Mouse (Mus musculus): ENCODE measurements at regions not wholly inside any gene's neighbourhood (a gene's known extent, or its start where the extent isn't known, plus 50 kb on each side); places are given as distances from the start of the nearest gene placed in this dataset.

DNA sequence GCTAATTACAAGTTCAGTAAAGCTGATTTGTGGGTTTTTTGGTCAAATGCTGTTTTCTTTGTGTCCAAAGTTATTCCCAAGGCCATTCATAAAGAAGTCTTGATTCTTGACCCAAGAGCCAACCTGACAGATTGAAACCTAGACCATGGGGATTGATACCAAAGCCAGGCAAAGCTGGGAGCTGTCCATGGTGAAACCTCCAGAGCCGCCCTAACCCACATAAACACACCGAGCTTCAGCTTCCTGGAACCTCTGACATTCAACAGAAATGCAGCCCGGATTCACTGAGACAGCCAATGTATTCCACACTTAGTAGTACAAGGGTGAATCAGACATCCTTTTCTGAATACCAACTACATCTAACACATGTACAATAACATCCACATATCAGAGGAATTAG lies 386.7 kb upstream of the Zdhhc25 start:
- DNase-seq (ENCODE audit: low spot score), result no peak

GRCm38 (mm10) chr15:88214286-88214685 lies 385.8 kb upstream of the Zdhhc25 start:
- DNase-seq (ENCODE audit: low spot score), result no peak

- DNase-seq (ENCODE audit: low spot score), result no peak
Measured at GRCm38 (mm10) chr15:88229456-88229855, 370.6 kb upstream of the Zdhhc25 start.

DNA sequence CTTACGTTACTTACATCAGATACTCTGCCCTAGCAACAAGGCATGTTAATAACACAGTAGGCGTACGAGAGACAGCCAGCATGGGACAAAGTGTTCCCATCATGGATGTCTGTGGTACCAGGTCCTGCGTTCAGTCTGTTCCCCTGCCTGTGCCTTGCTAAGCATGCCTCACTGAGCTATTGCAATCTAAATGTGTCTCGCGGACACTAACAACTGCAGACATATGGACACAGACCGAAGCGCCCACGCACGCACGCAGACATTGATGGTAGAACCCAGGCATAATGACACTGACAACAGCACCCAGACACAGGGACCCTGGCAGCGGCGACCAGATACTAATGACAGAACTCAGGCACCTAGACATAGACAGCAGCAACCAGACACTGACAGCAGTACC lies 355.5 kb upstream of the Zdhhc25 start:
- no peak for DNase-seq (ENCODE audit: low spot score)

- no peak for DNase-seq (ENCODE audit: low spot score)
Measured at GRCm38 (mm10) chr15:88245496-88246246, 354.4 kb upstream of the Zdhhc25 start.

DNA sequence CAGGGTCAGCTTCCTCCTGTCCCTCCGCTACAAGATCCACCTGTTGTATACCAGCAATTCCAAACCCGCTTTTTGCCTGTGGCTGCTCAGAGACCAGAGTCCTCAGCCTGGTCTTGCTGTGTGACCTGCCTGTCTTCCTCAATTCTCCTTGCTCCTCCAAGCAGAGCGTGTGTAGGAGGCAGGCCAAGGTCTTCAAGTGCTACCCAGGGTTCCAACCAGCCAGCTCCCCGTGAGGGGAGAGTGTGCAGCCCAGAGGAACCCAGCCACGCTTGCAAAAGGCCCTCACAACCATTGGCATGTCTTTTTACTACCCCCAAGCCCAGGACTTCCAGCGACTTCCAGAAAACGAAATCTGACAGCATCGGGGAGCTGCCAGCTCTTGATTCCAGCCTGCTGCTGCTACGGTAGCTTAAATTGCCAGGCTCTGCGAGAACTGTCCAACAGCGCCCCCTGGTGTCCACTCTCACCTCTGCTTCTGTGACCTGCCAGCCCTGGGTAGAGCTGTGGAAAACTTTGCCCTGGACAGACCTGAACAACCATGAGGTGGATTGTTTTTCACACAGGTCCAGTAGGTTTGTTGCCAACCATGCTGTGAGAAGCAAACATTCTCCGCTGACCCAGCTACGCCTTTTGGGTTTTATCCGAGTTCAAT lies 352.0 kb upstream of the Zdhhc25 start:
- DNase-seq (ENCODE audit: low spot score), result peak; percentile 84

GRCm38 (mm10) chr15:88288051-88288450 lies 312.1 kb upstream of the Zdhhc25 start:
- DNase-seq (ENCODE audit: low spot score), result no peak

DNA sequence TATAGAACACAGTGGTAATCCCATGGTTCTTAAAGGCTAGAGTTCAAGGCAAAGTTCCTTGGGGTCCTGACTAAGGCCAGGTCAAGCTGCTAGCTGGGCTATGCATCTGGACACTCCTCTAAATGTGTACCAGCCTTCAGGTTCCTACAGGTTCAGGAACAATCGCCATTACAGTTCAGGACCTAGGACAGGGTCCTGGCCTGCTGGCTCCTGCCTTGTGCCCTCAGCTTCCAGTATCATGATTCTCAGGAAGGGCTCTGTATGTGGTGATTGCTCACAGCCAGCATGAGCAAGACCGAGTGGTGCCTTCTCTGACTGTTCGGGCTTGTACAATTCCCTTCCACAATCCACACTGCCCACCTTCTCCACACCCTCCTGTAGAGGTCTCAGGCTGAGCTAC lies 311.4 kb upstream of the Zdhhc25 start:
- DNase-seq (ENCODE audit: low spot score), result no peak

GRCm38 (mm10) chr15:88290740-88291363 lies 309.2 kb upstream of the Zdhhc25 start:
- no peak for DNase-seq (ENCODE audit: low spot score)

- no peak for DNase-seq (ENCODE audit: low spot score)
Measured at GRCm38 (mm10) chr15:88299061-88299460, 301.0 kb upstream of the Zdhhc25 start.

DNA sequence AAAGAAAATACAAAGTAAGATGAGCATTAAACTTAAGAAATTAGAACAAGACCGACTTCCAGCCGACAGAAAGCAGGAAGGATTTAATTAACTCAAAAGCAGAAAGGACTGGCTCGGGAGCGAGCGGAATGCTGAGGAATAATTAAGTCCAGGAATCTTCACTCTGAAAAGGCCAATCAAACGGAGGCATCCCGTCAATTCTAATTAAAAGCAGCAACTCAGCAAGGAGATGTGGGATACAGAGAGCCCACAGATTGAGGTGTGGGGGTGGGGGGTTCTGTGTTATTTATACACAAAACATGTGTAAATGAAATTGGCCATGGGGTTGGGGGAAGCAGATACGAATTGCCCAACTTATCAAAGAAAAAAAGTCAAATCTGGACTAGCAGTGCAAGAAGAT lies 288.9 kb upstream of the Zdhhc25 start:
- DNase-seq (ENCODE audit: low spot score), result no peak

GRCm38 (mm10) chr15:88314810-88315459 lies 285.2 kb upstream of the Zdhhc25 start:
- DNase-seq (ENCODE audit: low spot score), result no peak

GRCm38 (mm10) chr15:88318048-88318447 lies 282.1 kb upstream of the Zdhhc25 start:
- no peak for DNase-seq (ENCODE audit: low spot score)

DNA sequence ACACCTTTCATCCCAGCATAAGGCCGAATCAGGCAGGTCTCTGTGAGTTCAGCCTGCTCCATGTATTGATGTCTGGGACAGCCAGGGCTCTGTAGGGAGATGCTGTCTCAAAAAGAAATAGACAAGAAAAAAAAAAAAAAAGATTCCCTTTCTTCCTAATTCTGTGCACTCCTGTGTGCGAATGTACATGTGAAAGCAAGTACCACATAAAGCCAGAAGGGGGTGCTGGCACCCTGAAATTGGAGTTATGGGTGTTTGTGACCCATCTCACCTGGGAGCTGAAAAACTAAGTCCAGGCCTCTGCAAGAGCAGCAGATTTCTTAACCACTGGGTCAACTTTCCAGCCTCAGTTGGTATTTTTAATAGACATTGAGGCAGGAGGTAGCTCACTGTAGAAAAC lies 280.6 kb upstream of the Zdhhc25 start:
- no peak for DNase-seq (ENCODE audit: low spot score)

DNA sequence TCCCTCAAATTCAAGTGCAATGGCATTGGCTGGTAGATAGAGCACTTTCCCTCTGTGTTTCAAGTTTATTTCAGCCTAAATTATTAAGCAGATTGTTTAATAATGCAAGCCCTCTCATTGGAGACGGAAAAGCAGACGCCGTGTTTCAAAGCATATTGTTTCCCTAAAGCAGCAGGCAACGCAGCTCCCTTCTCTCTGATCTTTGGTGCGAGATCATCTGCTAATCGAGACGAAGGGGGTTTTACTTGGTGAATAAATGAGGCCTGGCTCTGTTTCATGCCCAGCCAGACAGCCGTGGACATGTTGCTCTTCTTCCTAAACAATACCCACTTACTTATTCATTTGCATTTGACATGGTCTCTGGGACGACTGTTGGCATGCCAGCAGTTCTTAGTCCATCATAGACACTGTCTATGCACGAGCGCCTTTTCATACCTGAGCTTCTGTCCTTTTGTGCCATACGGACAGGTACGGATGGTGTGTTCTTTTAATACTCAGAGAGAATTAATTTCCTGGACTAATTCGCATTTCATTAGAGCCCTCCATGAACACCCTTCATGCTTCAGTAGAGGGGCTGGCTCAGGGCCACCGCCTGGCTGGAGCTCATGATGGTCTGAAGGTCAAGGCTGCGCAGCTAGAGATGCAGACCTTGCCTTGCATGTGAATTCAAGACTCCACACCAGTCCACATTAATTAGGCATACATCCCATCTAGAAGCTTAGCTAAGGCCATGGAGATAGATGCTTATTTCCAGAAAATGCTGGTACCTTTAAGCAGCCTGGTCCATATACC lies 276.3 kb upstream of the Zdhhc25 start:
- DNase-seq (ENCODE audit: low spot score), result no peak

GRCm38 (mm10) chr15:88325108-88325507 lies 275.0 kb upstream of the Zdhhc25 start:
- no peak for DNase-seq (ENCODE audit: low spot score)

DNA sequence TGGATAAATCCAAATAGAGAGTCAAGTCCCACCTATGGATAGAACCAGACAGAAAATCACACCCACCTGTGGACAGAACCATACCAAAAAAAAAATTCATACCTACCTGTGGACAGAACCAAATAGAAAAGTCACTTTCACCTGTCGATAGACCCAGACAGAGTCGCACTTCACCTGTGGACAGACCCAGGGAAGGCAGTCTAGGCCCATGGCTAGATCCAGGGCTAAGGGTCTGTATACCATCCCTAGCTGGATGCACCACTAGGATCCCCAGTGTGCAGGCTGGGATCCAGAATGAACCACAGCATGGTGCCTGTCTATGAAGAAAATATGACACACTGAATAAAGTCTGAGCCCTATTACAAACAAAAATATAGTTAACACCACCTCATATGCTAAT lies 246.9 kb upstream of the Zdhhc25 start:
- no peak for DNase-seq (ENCODE audit: low spot score)

- no peak for DNase-seq (ENCODE audit: low spot score)
Measured at GRCm38 (mm10) chr15:88360375-88361035, 239.6 kb upstream of the Zdhhc25 start.

- no peak for DNase-seq (ENCODE audit: low spot score)
Measured at GRCm38 (mm10) chr15:88361351-88361750, 238.8 kb upstream of the Zdhhc25 start.

DNA sequence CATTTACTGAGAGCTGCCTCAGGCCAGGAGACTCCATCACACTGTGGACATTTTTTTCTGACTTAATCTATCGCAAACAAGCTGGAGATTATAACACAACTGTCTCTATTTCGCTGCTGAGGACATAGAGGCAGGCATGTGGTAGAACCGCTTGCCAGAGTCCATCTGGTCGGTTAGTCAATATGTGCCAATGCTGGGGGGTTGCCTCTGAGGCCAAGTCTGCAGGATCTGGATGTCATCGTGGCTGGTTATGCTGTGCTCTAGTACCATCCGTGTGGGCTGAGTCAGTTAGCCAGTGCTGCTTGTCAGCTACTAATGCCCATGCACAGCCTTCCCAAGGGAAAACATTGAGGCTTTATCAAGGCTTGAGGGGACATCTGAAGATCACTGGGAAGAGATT lies 237.1 kb upstream of the Zdhhc25 start:
- DNase-seq (ENCODE audit: low spot score), result no peak

- no peak for DNase-seq (ENCODE audit: low spot score)
Measured at GRCm38 (mm10) chr15:88370366-88370765, 229.7 kb upstream of the Zdhhc25 start.
